Mouse (Mus musculus) megakaryocyte, embryonic 14.5 days (primary cell): ENCODE results near the gene Ywhae. TPM values are rescaled to one million over a fixed set of nuclear protein-coding genes. Genes with fewer than 3 reads are reported as not detected.
"Not testable (repeated sequence)": the region's sequence is repeated elsewhere in the genome, so short reads cannot be mapped to it uniquely, and the experiment has no call there.

Experiments used
- H3K27me3 ChIP-seq: replicated peaks from 2 replicates; pipeline ENCODE3; 2012; ENCODE audit warnings: inconsistent platforms
- H3K36me3 ChIP-seq: replicated peaks from 2 replicates; pipeline ENCODE3; 2012; ENCODE audit warnings: low read length, inconsistent platforms, mixed read lengths
- H3K4me1 ChIP-seq: 2 replicates; pipeline ENCODE4 v1.6.1; 2012; ENCODE audit warnings: inconsistent platforms
- H3K4me3 ChIP-seq: replicated peaks from 2 replicates; pipeline ENCODE3; 2012; ENCODE audit warnings: moderate library complexity, mild to moderate bottlenecking, inconsistent platforms
- H3K9me3 ChIP-seq: 2 replicates; pipeline ENCODE4 v1.6.1; 2012; ENCODE audit warnings: inconsistent platforms
- FLI1 ChIP-seq: IDR thresholded peaks from 2 replicates; pipeline ENCODE4 v1.6.1; 2012; ENCODE audit warnings: low read length, inconsistent platforms, mixed read lengths
- GATA1 ChIP-seq: IDR thresholded peaks from 3 replicates; pipeline ENCODE4 v1.6.1; 2012; ENCODE audit warnings: mixed read lengths, low read length, inconsistent platforms, borderline replicate concordance
- polyA plus RNA-seq: library from polyadenylated mRNA; stranded (reverse); fragments of >175 nt; gene quantifications from 2 replicates; pipeline ENCODE4 v1.2.3, GENCODE M21; 2012; ENCODE audit warnings: low replicate concordance; ENCODE audit not compliant: insufficient read depth

Gene Ywhae
- polyA plus RNA-seq, 1 experiment = 324 TPM

GRCm38 (mm10) chr11:75702761-75703160 lies 29.9 kb upstream of the Ywhae start:
- Histone ChIP-seq H3K27me3 (no peaks in the 10 kb centered on the region), H3K4me3 (no peak overlapping the region), H3K4me1 (peaks cover 25% of the 10 kb centered on the region; the same call in 1 of the 2 replicates), H3K9me3 (no peaks in the 10 kb centered on the region), H3K36me3 (peaks cover 99% of the 10 kb centered on the region)
- TF ChIP-seq FLI1 (no peak), GATA1 (no peak)

GRCm38 (mm10) chr11:75703748-75704147 lies 28.9 kb upstream of the Ywhae start:
- Histone ChIP-seq H3K4me1 (peaks cover 20% of the 10 kb centered on the region; the same call in 1 of the 2 replicates), H3K4me3 (no peak overlapping the region), H3K36me3 (peaks cover 96% of the 10 kb centered on the region), H3K27me3 (no peaks in the 10 kb centered on the region), H3K9me3 (no peaks in the 10 kb centered on the region)
- TF ChIP-seq FLI1 = no peak
- TF ChIP-seq GATA1 = no peak

GRCm38 (mm10) chr11:75713949-75714348 lies 18.7 kb upstream of the Ywhae start:
- H3K36me3 ChIP-seq = no peaks in the 10 kb centered on the region
- no peak overlapping the region for H3K4me3 ChIP-seq
- no peaks in the 10 kb centered on the region for H3K27me3 ChIP-seq
- H3K9me3 ChIP-seq = no peaks in the 10 kb centered on the region
- TF ChIP-seq GATA1 = no peak
- no peak for TF ChIP-seq FLI1
- peaks cover 12% of the 10 kb centered on the region for H3K4me1 ChIP-seq

- H3K4me1 ChIP-seq = peaks cover 4% of the 10 kb centered on the region; the same call in 1 of the 2 replicates
- peaks cover 6% of the 10 kb centered on the region for H3K36me3 ChIP-seq
- peaks cover 7% of the 10 kb centered on the region for H3K9me3 ChIP-seq
- TF ChIP-seq FLI1 = no peak
- no peak for TF ChIP-seq GATA1
- no peak overlapping the region for H3K4me3 ChIP-seq
- peaks cover 2% of the 10 kb centered on the region for H3K27me3 ChIP-seq
Observed at GRCm38 (mm10) chr11:75715556-75715955, 17.1 kb upstream of the Ywhae start.

- TF ChIP-seq GATA1 (no peak), FLI1 (no peak)
- Histone ChIP-seq H3K4me3 (no peak overlapping the region), H3K36me3 (peaks cover 12% of the 10 kb centered on the region), H3K9me3 (peaks cover 18% of the 10 kb centered on the region), H3K4me1 (peaks cover under 1% of the 10 kb centered on the region; the same call in 1 of the 2 replicates), H3K27me3 (peaks cover 7% of the 10 kb centered on the region)
Observed at GRCm38 (mm10) chr11:75716661-75717325, 15.9 kb upstream of the Ywhae start.

- Histone ChIP-seq H3K36me3 (peaks cover 12% of the 10 kb centered on the region), H3K27me3 (peaks cover 7% of the 10 kb centered on the region), H3K9me3 (peaks cover 18% of the 10 kb centered on the region), H3K4me1 (peaks cover 3% of the 10 kb centered on the region; the same call in 1 of the 2 replicates), H3K4me3 (no peak overlapping the region)
- no peak for TF ChIP-seq FLI1
- TF ChIP-seq GATA1 = no peak
Observed at GRCm38 (mm10) chr11:75722339-75722738, 10.3 kb upstream of the Ywhae start.

GRCm38 (mm10) chr11:75727168-75727567 lies 5.5 kb upstream of the Ywhae start:
- no peaks in the 10 kb centered on the region for H3K36me3 ChIP-seq
- no peak overlapping the region for H3K4me3 ChIP-seq
- H3K27me3 ChIP-seq = no peaks in the 10 kb centered on the region
- TF ChIP-seq GATA1 (no peak), FLI1 (no peak)
- H3K9me3 ChIP-seq = no peaks in the 10 kb centered on the region
- H3K4me1 ChIP-seq = peaks cover 37% of the 10 kb centered on the region

- not testable (repeated sequence) for H3K4me3 ChIP-seq, H3K9me3 ChIP-seq
Observed at GRCm38 (mm10) chr11:75727659-75728058, 5.0 kb upstream of the Ywhae start.

GRCm38 (mm10) chr11:75733227-75733940 lies 715 bp downstream of the Ywhae start:
- no peak for TF ChIP-seq GATA1
- TF ChIP-seq FLI1 = no peak

More at GRCm38 (mm10) chr11:75727659-75728058, 5.0 kb upstream of the Ywhae start:
- not testable (repeated sequence) for H3K27me3 ChIP-seq, H3K36me3 ChIP-seq
- H3K4me1 ChIP-seq = peaks cover 38% of the 10 kb centered on the region

GRCm38 (mm10) chr11:75735462-75736252 lies 3.0 kb downstream of the Ywhae start:
- Histone ChIP-seq H3K4me1 (peaks cover 77% of the 10 kb centered on the region), H3K9me3 (no peaks in the 10 kb centered on the region), H3K36me3 (peaks cover 42% of the 10 kb centered on the region), H3K4me3 (no peak overlapping the region), H3K27me3 (no peaks in the 10 kb centered on the region)
- no peak for TF ChIP-seq FLI1
- TF ChIP-seq GATA1 = no peak

More at GRCm38 (mm10) chr11:75733227-75733940, 715 bp downstream of the Ywhae start:
- peak overlapping the region; percentile 99 for H3K4me3 ChIP-seq
- peaks cover 76% of the 10 kb centered on the region for H3K4me1 ChIP-seq
- H3K27me3 ChIP-seq = no peaks in the 10 kb centered on the region
- no peaks in the 10 kb centered on the region for H3K9me3 ChIP-seq
- peaks cover 25% of the 10 kb centered on the region for H3K36me3 ChIP-seq
